Mouse (Mus musculus) gastrocnemius, postnatal 25 days (tissue): ENCODE measurements around the gene Svopl. TPM values are rescaled to one million over a fixed set of nuclear protein-coding genes. Genes with fewer than 3 reads are reported as not detected.

ENCODE experiments used
- DNase-seq: peaks from one replicate; pipeline ENCODE4 v3.0.0; 2022
- total RNA-seq, 2 experiments: library from RNA; stranded (reverse); gene quantifications; 1 replicate in 1 of 2; 2 replicates in 1 of 2; pipeline ENCODE4 v1.2.3; 2021

Gene Svopl
- total RNA-seq, 2 experiments from 2014 or later: 0.20 to 0.27 TPM

- DNase-seq: no peak
Observed at GRCm38 (mm10) chr6:38031924-38032540, 14.8 kb downstream of the Svopl start.

- DNase-seq: no peak
Observed at GRCm38 (mm10) chr6:38028205-38028604, 18.6 kb downstream of the Svopl start.

GRCm38 (mm10) chr6:38027771-38028170, 19.0 kb downstream of the Svopl start:
- no peak for DNase-seq

- DNase-seq: no peak
Observed at GRCm38 (mm10) chr6:38023284-38023683, 23.5 kb downstream of the Svopl start.

DNA sequence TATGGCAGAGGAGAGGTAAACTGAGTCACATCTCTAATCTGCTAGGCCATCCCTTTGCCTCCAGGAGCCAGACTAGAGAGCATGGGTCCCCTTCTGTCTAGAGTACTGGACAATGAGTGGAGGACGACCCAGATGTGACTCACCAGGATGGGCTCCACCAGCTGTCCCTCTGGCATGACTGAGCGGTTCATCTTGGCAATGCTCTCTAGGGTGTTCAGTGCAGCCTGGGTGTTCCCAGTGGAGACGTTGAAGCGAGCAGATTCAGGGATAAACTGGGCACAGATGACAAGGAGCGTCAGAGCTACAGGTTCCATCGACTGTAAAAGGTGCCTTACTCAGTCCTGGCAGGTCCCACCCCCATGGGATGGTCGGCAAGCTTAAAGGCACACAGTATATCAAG, 25.4 kb downstream of the Svopl start:
- DNase-seq: no peak

DNA sequence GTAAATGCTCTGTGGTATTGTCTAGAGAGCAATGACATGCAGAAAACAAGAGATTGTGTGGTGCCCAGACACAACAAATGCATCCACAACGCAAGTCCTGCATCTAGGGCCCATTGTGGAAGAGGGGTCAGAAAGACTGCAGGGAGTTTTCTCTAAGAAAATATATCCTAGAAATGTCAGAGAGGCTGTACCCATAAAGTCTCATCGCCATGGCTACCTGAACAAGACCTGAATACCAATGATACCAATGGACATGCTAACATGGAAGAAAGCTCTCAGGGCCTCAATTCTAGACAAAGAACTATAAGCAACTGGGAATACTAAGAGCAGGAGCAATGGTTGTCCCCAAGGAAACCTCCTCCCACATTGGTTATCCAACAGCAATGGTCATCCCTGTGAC, 34.0 kb downstream of the Svopl start:
- no peak for DNase-seq

DNA sequence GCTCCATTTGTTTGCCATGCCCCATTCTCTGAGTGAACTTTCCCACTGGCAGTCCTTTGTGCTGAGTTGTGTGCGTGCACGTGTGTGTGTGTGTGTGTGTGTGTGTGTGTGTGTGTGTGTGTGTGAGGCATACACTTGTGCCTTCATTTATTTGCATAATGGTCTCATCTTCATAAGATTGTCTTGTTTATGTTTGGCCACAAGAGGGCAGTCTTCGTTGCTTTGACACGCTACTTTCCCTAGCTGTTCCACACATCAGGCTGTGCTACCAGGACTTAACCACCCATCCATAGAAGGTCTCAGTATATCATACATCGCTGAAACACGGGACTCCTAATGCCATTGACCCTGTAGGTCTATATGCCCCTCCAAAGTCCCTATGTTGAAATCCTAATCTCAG, 39.3 kb downstream of the Svopl start:
- no peak for DNase-seq

GRCm38 (mm10) chr6:37967386-37967785, 79.4 kb downstream of the Svopl start:
- DNase-seq: no peak

DNA sequence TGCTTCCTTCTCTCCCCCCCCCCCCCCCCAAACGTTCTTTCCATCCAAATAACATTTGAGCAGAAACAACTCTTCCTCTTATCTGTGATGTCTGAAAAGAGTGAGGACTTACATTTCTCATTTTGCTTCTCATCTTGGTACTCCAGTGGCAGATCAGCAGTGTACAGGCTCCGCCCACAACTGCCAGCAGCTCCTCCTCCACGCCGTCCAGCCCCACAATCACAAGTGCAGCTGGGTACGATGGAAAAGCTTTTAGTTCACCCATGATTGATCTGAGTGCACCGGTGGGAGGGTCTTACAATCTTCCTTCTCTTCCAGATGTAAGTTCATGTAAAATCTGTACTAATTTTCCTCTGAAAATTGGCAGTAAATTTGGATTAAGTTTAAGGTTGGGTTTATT, 95.5 kb downstream of the Svopl start:
- DNase-seq: no peak

DNA sequence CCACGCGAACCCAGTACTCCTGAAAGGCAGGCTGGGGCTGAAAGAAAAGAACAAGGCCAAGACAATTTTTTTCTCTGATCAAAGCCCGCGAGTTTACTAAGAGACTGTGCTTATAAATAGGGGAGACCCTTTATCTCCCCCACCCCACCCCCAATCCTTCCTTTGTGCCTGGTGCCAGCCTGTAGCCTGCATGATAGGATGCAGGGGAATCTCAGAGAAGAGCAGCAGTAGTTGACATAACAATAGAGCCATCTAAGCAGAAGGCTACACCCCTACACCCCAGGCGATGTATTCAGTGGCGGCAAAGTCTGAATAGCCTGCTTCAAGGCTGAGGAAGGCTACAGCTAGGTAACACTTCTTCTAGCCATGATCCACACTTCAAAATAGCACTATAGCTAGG, 110.3 kb downstream of the Svopl start:
- DNase-seq: no peak

Other genes with a start within 250 kb of the Svopl start
- gene Trim24, start 176.2 kb downstream of the Svopl start, total RNA-seq: 10 to 100 TPM; 25.4 to 26.8 TPM
- gene Tmem213, start 62.3 kb upstream of the Svopl start, total RNA-seq: not detected
- 1 to 10 TPM in 1 of 2 experiments, under 1 TPM in 1; 0.72 to 1.1 TPM for gene Atp6v0a4, start 77.6 kb upstream of the Svopl start, total RNA-seq
- gene D630045J12Rik, start 207.0 kb upstream of the Svopl start, total RNA-seq: under 1 TPM; 0.46 to 0.56 TPM